Mouse (Mus musculus): ENCODE data around the gene Amigo2. TPM values are rescaled to one million over a fixed set of nuclear protein-coding genes. Genes with fewer than 3 reads are reported as not detected.
"Not testable (repeated sequence)": the region's sequence is repeated elsewhere in the genome, so short reads cannot be mapped to it uniquely, and the experiment has no call there.

Gene Amigo2
- total RNA-seq, 1 experiment from 2014 or later: 3.5 TPM

DNA sequence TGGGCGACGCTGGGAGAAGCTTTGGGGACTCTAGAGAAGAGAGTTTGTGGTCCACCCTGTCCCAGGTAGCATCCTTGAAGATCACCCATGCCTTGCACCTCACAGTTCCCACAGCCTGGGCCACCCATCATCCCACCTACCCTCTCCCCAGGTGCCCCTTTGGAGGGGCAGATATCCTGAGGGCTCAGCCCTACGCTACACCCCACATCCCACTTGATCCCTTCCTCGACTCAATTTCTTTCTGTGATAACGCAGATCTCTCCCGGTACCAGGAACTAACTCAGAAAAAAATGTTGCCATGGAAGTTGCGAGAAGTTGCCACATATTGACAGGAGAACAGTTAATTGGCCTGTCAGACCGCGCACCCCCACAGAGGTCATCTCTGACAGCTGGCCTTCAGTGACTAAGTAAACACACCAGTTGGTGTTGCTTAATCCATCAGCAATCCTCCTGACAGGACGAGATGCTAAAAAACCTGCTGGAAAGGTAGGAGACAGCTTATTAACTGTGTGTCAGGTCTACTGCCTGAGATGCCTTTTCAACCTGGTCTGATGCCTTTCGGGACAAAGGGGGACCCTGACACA lies 17.5 kb downstream of the Amigo2 start:
- no peak for ATAC-seq (replicated peaks; ENCODE audit: low read depth, poor library complexity, severe bottlenecking)

DNA sequence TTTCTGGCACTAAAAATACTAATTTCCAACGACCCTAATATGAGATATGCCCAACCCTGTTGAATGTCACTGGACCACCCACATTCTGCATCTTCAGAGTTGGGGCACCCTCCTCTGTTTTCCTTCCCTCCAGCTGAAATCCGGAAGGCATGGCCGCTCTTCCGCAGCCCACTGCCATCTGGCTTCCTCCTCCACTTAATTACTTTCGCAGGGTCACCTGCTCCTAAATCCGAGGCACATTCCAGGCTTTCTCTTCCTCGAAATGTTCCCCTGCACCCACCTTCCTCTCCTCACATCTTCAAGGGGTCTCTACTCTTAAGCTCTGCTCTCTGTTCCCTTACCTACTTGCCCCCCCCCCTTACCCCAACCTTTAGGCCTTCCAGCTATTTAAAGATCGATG lies 23.1 kb downstream of the Amigo2 start:
- no peak for ATAC-seq (replicated peaks; ENCODE audit: low read depth, poor library complexity, severe bottlenecking)

DNA sequence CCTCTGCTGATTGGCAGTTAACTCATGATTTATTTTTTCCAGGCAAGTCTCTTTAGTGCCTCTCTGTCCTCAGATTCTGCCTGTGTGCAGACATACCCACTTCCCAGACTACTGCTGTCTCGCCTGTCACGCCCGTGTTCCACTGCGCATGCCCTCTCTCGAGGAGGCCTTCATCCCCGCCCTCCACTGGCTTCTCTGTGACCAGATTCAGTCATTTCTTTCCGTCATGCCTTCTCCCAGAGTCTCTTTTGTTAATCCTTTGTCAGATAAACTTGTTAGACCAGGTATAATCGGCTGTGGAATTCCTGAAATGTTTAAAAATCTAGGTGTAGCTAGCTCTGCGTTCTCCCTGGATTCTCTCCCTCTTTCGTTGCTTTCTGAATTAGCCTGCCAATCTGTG lies 23.7 kb downstream of the Amigo2 start:
- ATAC-seq (replicated peaks; ENCODE audit: low read depth, poor library complexity, severe bottlenecking): no peak

DNA sequence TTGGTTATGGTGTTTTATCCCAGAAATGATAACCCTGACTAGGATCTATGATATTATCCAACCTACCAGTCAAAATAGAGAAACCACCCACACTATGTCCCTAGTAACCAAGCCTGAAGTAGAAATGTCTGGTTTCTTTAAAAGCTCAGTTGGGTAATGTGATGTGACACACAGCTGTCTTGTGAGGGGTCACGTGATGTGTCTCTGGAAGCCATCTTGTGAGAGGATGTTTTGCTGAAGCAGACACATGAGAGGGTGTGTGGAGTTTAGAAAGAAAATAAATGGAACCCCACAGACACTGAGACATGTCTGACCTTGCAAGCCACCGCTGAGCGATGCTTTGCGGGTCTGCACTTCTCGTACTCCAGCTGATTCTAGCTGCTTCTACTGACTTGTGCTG lies 30.2 kb downstream of the Amigo2 start:
- no peak for ATAC-seq (replicated peaks; ENCODE audit: low read depth, poor library complexity, severe bottlenecking)

DNA sequence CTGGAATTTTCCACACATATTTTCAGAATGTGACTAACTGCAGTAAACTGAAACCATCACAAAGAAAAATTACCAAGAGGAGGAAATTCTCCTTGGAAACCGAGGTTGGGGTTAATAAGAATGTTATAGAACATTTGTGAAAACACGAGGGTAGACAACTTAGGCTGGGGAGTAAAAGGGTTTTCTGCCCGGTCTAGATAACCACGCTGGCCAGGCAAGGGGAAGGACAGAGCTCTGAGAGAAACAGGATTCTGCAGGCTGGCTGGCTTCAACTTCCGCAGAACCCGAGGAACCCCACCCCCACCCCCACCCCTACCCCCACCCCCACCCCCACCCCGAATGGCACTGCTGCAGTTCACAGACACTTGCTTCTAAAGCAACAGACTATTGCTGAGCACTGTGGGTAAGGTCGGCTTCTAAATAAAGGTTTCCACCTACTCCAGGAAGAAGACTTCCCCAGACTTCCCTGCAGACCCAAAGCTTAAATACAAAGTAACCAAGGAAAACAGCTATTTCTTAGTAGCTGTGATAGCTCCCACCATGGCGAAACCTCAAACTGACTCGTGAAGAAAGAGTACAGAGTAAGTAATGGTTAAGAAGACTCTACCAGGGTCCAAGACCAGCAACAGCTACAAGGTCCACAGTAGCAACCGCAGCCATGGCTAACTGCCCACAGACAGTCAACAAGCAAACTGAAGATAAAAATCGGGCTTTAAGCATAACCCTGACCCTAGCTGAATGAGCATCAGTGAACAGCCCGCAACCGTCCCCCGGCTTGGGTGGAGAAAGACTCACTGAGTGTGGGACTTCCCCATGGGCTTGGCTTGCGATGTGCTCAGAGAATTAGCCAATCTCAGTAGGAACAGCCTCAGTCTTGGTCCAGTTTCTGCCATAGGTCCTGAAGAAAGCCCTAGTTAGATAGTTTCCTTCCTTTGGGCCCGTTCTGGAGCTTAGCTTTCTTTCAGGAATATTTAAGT lies 34.3 kb downstream of the Amigo2 start:
- peak; percentile 84 for ATAC-seq (replicated peaks; ENCODE audit: low read depth, poor library complexity, severe bottlenecking)

DNA sequence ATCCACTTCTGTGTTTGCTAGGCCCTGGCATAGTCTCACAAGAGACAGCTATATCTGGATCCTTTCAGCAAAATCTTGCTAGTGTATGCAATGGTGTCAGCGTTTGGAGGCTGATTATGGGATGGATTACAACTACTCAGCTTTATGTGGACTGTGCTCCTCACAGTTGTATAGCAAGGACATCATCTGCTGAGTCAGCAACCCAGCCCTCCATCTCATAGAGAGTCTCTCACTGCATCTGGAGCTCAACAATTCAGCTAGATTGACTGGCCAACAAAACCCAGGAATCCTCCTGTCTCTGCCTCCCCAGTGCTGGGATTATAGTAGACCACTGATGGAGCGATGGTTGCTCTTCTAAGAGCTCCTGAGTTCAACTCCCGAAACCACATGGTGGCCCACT lies 37.3 kb downstream of the Amigo2 start:
- ATAC-seq (replicated peaks; ENCODE audit: low read depth, poor library complexity, severe bottlenecking): not testable (repeated sequence)

DNA sequence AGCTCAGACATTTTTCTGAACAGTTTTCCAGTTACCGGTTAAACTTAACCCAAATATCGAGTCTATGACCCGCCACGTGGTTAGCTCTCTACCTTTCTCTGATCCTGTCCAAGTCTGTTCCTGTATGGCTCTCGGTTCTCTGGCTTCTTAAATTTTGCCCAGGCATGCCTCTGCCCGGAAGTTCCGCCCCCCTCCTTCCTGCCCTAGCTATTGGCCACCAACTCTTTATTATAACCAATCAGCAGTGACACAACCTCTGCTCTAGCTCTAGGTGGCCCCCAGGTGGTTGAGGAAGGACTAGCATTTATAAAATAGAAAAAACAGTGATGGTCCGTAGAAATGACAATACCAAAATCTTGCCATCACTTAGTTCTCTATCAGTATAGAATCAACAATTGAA lies 40.6 kb downstream of the Amigo2 start:
- ATAC-seq (replicated peaks; ENCODE audit: low read depth, poor library complexity, severe bottlenecking): no peak

DNA sequence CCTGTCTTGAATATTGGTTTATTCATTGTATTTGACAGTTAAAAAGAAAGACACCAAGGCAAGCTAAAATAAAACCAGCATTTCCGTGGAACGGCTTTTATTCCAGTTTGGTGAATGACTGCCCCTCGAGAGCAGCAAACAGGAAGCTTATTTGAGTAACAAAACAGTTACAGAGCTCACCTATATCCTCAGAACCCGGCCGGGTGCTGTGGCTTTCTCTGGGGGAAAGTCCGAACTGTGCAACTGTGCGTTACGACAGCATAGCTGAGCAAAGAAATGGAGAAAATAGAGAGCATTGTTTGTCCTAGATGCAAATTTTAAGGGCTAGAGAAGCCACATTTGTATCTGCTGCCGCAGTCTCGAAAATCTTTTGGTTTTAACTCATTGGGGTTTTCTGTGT lies 41.3 kb downstream of the Amigo2 start:
- ATAC-seq (replicated peaks; ENCODE audit: low read depth, poor library complexity, severe bottlenecking): no peak

DNA sequence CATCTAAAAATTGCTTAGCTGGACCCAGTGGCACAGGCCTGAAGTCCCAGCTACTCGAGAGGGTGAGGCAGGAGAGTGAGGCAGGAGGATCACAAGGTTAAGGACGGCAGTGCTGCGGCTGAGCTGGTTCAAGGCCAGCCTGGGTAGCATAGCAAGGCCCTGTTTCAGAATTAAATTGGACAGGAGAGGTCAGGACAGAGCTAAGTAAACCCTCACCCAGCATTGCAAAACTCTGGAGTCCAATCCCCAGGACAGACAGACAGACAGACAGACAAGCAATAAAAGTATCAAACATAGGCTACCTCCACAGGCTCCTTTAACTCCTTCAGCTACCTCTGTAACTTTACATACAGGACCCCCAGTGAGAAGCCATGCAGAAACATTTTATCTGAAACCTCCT lies 42.2 kb downstream of the Amigo2 start:
- no peak for ATAC-seq (replicated peaks; ENCODE audit: low read depth, poor library complexity, severe bottlenecking)

DNA sequence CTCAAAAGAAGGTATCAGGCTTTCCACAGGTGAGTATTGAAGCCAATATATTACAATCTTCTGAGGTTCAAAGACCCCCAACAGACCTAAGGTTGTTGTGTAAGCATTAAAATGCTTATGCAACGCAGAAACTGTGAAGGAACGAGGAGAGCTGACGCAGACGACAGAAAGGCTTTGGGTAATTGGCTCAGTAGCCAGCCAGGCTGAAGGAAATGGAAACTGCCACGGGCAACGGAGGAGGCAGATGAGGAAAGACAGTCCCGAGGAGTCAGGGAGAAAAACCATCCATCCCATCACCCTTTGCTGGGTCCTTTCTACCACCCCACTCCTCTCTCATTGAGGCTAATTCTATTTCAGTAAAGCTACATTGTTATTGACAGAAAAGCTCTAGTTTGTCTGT lies 50.4 kb downstream of the Amigo2 start:
- no peak for ATAC-seq (replicated peaks; ENCODE audit: low read depth, poor library complexity, severe bottlenecking)

DNA sequence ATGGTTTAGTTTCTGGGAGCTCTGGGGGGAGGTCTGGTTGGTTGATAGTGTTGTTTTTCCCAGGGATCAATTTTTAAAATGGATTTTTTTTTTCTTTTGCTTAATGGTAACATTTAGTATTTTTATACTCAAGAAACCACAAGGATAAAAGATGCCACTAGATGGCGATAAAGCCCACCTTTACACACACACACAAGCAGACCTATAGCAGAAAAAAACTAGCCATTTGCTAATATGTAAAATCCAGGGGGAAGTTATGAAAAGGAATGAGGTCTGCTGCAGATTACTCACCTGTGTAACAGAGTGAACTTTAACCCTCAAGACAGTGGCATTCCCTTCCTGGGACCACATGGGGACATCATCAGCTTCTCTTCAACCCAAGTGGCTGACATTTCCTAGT lies 51.5 kb downstream of the Amigo2 start:
- peak; percentile 71; the same call in 1 of the 2 replicates for ATAC-seq (replicated peaks; ENCODE audit: low read depth, poor library complexity, severe bottlenecking)

Other genes with a start within 250 kb of the Amigo2 start
- not detected in 2 replicates for gene Slc38a4, start 191.3 kb downstream of the Amigo2 start, total RNA-seq (2017)
- gene Pced1b, start 180 bp downstream of the Amigo2 start, total RNA-seq (2017): 7.9 and 9.9 TPM in 2 replicates

Data from common myeloid progenitor, adult 5-6 weeks (primary cell).